Mouse (Mus musculus) testis, adult 2 months (tissue): Measurements from ENCODE around the gene Acvr2a.

ENCODE experiments used
- CTCF ChIP-seq: fragments of 200-500 bp; IDR thresholded peaks from 2 replicates; pipeline ENCODE4 v1.5.1; 2012; ENCODE audit warnings: low read depth, mild to moderate bottlenecking, inconsistent platforms, low read length, moderate library complexity; ENCODE audit not compliant: control insufficient read depth, insufficient read depth, insufficient replicate concordance
- POLR2A ChIP-seq: fragments of 200-500 bp; IDR thresholded peaks from 2 replicates; pipeline ENCODE4 v1.6.1; 2012; ENCODE audit warnings: low read depth, mild to moderate bottlenecking, inconsistent platforms, low read length, moderate library complexity; ENCODE audit not compliant: control insufficient read depth

DNA sequence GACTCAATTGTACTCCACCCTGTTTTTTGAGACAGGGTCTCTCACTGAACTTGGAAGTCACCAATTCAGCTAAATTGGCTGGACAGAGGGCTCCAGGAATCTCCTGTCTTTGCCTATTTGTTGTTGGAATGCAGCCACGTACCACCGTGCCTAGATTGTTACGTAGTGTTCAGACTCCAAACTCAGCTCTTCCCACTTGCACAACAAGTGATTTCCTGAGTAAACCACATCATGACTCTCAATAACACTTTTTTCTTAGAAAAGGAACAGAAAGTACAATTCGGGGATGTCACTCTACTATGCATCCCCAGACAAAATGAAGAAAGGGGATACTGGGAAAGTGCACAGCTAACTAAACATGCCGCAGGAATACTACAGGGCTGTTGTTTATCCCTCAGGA is 47.4 kb upstream of the Acvr2a start:
- TF ChIP-seq POLR2A, result no peak
- TF ChIP-seq CTCF, result no peak
